Mouse (Mus musculus) testis, adult 2 months (tissue): Measurements from ENCODE around the gene Sptb. TPM values are rescaled to one million over a fixed set of nuclear protein-coding genes. Genes with fewer than 3 reads are reported as not detected.

ENCODE experiments used
- H3K27ac ChIP-seq: fragments of 200-500 bp; 2 replicates; pipeline ENCODE4 v1.5.1; 2012; ENCODE audit warnings: low read depth, low read length; ENCODE audit not compliant: control insufficient read depth, insufficient read depth
- H3K27me3 ChIP-seq: fragments of 200-500 bp; 2 replicates; pipeline ENCODE4 v1.6.1; 2012; ENCODE audit warnings: mild to moderate bottlenecking, low read length, moderate library complexity; ENCODE audit not compliant: control insufficient read depth, insufficient read depth
- H3K36me3 ChIP-seq: fragments of 200-500 bp; 2 replicates; pipeline ENCODE4 v1.6.1; 2012; ENCODE audit warnings: mild to moderate bottlenecking, low read length; ENCODE audit not compliant: control insufficient read depth, insufficient read depth
- H3K4me1 ChIP-seq: fragments of 200-500 bp; 2 replicates; pipeline ENCODE4 v1.6.1; 2012; ENCODE audit warnings: low read length; ENCODE audit not compliant: control insufficient read depth, insufficient read depth
- H3K4me3 ChIP-seq: fragments of 200-500 bp; 2 replicates; pipeline ENCODE4 v1.5.1; 2012; ENCODE audit warnings: low read depth, mild to moderate bottlenecking, low read length, moderate library complexity, mixed read lengths; ENCODE audit not compliant: control insufficient read depth
- CTCF ChIP-seq: fragments of 200-500 bp; IDR thresholded peaks from 2 replicates; pipeline ENCODE4 v1.5.1; 2012; ENCODE audit warnings: low read depth, mild to moderate bottlenecking, inconsistent platforms, low read length, moderate library complexity; ENCODE audit not compliant: control insufficient read depth, insufficient read depth, insufficient replicate concordance
- POLR2A ChIP-seq: fragments of 200-500 bp; IDR thresholded peaks from 2 replicates; pipeline ENCODE4 v1.6.1; 2012; ENCODE audit warnings: low read depth, mild to moderate bottlenecking, inconsistent platforms, low read length, moderate library complexity; ENCODE audit not compliant: control insufficient read depth
- polyA plus RNA-seq: library from polyadenylated mRNA; depleted of rRNA; stranded (reverse); fragments of >200 nt; gene quantifications from 2 replicates; pipeline ENCODE4 v1.2.3, GENCODE M21; 2012

Gene Sptb
- polyA plus RNA-seq, 1 experiment, result 3.9 TPM

DNA sequence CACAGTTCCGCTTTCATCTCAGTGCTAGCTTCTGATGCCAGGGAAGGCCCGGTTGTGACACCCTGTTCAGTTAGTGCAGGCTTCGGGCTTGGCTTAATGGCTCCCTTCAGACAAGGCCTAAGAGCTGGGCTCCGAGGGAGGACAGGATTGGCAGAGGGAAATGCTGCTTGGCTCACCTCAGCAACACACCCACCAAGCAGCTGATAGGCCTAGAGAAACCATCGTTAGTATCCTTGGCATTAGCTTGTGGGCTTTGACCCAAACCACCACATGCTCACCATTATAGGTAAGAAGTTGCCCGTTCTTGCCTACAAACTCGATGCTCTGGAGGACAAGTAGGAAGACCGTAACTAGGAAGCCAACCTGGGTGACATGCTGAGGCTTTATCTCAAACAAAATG, 38.3 kb downstream of the Sptb start:
- H3K27ac ChIP-seq, result no peak overlapping the region

DNA sequence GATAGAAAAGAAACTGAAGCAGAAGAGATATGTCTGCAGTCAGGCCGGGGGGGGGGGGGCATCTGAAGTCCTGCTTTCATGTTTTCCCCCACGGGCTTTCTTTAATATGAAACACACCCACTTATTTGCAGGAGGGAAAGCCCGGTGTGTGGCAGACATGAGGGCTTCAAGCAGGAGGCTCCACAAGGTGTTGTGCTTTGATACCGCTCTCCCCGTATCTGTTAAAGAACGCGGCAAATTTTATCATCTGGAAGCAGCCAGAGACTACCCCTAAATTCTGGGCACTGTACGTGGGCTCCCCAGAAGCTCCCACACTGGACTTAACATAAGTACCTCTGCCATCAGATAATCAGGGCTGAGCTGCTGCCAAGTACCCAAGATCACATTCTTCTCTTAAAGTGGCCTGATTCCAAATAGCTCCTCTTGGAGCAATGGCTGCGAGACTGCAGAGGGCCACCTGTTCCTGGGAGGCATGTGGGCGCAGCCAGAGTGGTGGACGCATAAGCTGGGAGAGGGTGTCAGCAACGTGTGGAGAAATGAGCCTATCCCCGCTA, 39.7 kb downstream of the Sptb start:
- H3K27ac ChIP-seq, result no peak overlapping the region
- H3K27me3 ChIP-seq, result no peaks in the 10 kb centered on the region
- no peak overlapping the region for H3K4me3 ChIP-seq
- TF ChIP-seq CTCF (no peak), POLR2A (no peak)
- no peaks in the 10 kb centered on the region for H3K36me3 ChIP-seq
- H3K4me1 ChIP-seq, result no peaks in the 10 kb centered on the region; the same call in 1 of the 2 replicates

More for the DNA sequence above, 38.3 kb downstream of the Sptb start:
- Histone ChIP-seq H3K36me3 (no peaks in the 10 kb centered on the region), H3K27me3 (no peaks in the 10 kb centered on the region), H3K4me1 (peaks cover 6% of the 10 kb centered on the region), H3K4me3 (no peak overlapping the region)
- no peak for TF ChIP-seq CTCF
- no peak for TF ChIP-seq POLR2A

DNA sequence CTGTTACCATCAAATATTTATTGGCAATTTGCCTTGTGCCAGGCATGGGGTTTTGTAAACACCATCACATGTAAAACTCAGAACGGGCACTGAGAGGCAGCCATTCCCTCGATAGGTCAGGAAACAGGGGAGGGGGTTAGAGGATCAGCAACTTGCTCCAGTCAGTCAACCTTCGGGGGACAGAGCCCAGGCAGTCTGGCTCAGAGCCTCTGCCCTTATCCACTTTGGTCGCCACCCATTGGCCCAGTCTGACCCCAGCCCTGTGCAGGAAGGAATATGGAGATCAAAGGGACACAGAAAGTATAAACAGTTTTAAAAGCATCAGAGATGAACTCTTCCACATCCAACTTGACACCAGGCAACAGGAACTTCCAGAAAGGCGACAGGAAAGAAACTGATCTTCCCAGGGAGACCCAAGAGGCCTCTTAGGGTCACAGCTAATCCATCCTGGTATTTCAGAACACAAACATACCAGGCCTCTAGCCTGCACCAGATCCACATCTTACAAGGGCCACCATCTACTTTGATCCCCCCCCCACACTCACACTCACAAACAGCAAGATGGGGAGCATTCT, 40.3 kb downstream of the Sptb start:
- H3K27ac ChIP-seq, result no peak overlapping the region
- no peaks in the 10 kb centered on the region; the same call in 1 of the 2 replicates for H3K4me1 ChIP-seq
- no peaks in the 10 kb centered on the region for H3K36me3 ChIP-seq
- H3K4me3 ChIP-seq, result no peak overlapping the region
- H3K27me3 ChIP-seq, result no peaks in the 10 kb centered on the region
- no peak for TF ChIP-seq CTCF
- no peak for TF ChIP-seq POLR2A

DNA sequence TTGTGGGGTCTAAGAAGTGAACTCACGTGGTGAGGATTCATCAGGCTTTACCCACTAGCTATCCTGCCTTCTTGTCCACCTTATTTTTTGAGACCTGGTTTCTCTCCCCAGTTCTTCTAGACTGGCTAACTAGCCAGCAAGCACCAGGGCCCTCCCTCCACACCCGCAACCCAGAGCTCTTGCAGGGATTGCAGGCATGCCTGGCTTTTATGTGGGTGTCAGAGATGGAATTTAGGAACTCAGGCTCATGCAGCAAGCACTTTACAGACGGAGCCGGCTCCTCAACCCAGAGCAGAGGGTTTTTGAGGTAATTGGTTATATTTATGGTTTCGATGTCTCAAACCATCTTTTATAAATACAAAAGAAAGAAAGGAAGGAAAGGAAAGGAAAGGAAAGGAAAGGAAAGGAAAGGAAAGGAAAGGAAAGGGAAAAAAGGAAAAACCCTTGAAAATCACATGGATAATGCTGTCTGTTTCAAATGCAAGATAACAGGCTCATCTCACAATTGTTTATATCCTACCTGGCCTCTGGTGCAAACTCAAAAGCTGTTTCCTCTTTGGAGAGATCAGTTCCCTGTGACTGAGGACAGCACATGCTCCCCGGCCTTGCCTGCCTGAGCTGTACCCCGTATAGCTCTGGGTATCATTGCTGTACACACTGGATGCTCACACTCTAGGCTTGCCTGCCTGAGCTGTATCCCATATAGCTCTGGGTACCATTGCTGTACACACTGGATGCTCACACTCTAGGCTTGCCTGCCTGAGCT, 41.5 kb downstream of the Sptb start:
- no peaks in the 10 kb centered on the region for H3K27me3 ChIP-seq
- H3K36me3 ChIP-seq, result no peaks in the 10 kb centered on the region
- H3K4me1 ChIP-seq, result no peaks in the 10 kb centered on the region; the same call in 1 of the 2 replicates
- H3K27ac ChIP-seq, result no peak overlapping the region
- TF ChIP-seq POLR2A (no peak), CTCF (no peak)
- H3K4me3 ChIP-seq, result no peak overlapping the region

DNA sequence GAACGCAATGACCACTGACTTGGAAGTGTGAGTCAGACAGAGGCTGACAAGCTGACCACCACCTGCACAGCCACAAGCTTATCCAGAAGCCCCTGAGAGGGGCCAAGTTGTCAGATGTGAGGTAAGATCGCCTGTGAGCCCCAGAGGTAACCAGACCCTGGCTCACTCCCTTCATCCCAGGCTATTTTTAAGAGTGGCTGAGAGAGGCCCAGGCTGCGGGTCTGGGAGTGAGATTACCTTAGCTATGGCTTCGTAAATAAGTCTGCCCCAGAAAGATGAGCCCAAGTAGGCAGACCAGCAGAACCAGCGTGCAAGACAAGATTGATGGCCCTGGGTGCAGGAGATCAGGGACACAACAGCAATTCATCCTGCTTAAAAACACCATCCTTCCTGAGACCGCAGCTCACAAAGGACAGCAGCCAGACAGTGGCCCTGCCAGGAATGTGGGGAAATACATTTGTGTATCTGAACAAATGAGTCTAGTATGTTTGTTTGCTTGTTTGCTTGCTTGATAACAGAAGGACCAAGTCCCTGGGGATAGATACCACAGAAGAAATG, 58.5 kb downstream of the Sptb start:
- Histone ChIP-seq H3K27ac (no peak overlapping the region), H3K4me1 (peaks cover 11% of the 10 kb centered on the region), H3K4me3 (no peak overlapping the region), H3K36me3 (no peaks in the 10 kb centered on the region), H3K27me3 (no peaks in the 10 kb centered on the region)
- TF ChIP-seq CTCF (no peak), POLR2A (no peak)

DNA sequence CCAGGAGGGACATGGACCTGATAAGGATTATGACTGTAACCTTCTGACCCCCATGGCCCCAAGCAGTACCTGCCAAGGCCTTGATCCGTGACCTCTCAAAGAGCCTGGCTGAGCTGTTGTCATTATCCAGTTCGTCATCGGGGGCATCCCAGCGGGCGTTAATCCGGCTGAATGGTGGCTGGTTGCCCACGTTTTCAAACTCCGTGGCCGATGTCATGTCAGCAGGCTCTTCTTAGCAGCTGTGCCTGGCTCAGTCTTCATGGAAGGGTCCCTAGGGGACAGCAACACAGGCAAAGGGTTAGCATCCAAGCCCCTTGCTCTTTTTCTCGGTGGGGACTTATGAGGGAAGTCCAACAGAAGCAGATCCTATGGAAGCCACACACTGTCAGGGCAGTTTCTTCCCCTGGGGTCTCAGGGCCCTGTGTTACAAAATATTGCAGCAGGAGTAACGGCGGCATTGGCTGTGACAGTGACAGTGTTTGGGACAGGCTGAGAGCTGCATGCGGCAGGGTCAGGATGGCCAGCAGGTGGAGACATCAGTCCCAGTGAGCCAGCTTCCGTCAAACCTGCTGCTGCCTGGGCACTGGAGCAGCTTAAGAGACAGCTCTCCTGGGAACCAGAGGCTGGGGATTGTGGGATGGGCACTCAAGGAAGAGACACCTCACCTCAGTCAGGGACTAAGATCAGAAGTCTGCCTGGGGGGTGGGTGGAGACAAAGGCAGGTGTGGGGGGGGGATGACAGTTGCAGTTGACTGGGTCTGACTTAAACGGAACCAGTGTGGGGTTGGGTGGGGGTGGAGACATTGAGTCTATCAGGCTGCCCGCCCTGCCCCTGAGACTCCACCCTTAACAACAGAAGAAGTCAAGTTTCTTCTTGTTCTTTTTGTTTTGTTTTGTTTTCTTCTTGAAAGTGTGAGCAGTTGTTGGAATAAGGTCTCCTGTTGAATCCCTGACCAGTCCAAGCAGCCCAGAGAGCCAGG, 60.3 kb downstream of the Sptb start:
- H3K27ac ChIP-seq, result no peak overlapping the region
- peaks cover 11% of the 10 kb centered on the region for H3K4me1 ChIP-seq
- H3K36me3 ChIP-seq, result no peaks in the 10 kb centered on the region
- no peaks in the 10 kb centered on the region for H3K27me3 ChIP-seq
- H3K4me3 ChIP-seq, result no peak overlapping the region
- TF ChIP-seq CTCF (peak; percentile 65; the same call in 1 of the 2 replicates), POLR2A (no peak)
